Mouse (Mus musculus) liver, postnatal 0 days (tissue): ENCODE data around the gene Col5a3.

Experiments
- CTCF ChIP-seq: sonication (generic); IDR thresholded peaks from 2 replicates; pipeline ENCODE4 v1.5.1; 2016; ENCODE audit warnings: antibody characterized with exemption, low read depth
- EP300 ChIP-seq: IDR thresholded peaks from 2 replicates; pipeline ENCODE4 v1.6.1; 2016; ENCODE audit warnings: antibody characterized with exemption, low read depth, mild to moderate bottlenecking

GRCm38 (mm10) chr9:20794108-20794806, 20.6 kb downstream of the Col5a3 start:
- TF ChIP-seq CTCF (no peak), EP300 (no peak)
